Mouse (Mus musculus) myocyte (in vitro differentiated cells): ENCODE data around the gene Dhh. TPM values are rescaled to one million over a fixed set of nuclear protein-coding genes. Genes with fewer than 3 reads are reported as not detected.
A peak's percentile ranks its signal among the peaks of the same experiment; 100 is the strongest.

Experiments
- H3K27me3 ChIP-seq: one replicate; pipeline ENCODE4 v1.6.1; 2011; ENCODE audit not compliant: control insufficient read depth, insufficient read depth, insufficient read length
- H3K36me3 ChIP-seq: one replicate; pipeline ENCODE4 v1.6.1; 2011; ENCODE audit not compliant: control insufficient read depth, insufficient read depth
- H3K4me2 ChIP-seq: one replicate; pipeline ENCODE4 v1.6.1; 2011; ENCODE audit warnings: low read depth, control low read depth
- H3K4me3 ChIP-seq: one replicate; pipeline ENCODE4 v1.5.1; 2011; ENCODE audit warnings: mild to moderate bottlenecking, control low read depth, moderate library complexity
- H3K79me2 ChIP-seq: one replicate; pipeline ENCODE4 v1.6.1; 2011; ENCODE audit not compliant: control insufficient read depth, insufficient read depth
- H3ac ChIP-seq: one replicate; pipeline ENCODE4 v1.6.1; 2011; ENCODE audit not compliant: control insufficient read depth, insufficient read length
- CEBPB ChIP-seq: IDR thresholded peaks from 2 replicates; pipeline ENCODE4 v1.6.1; 2011; ENCODE audit warnings: mild to moderate bottlenecking, moderate library complexity; ENCODE audit not compliant: poor library complexity, insufficient read depth, severe bottlenecking
- E2F4 ChIP-seq: IDR thresholded peaks from one replicate; pipeline ENCODE4 v1.6.1; 2011; ENCODE audit warnings: mild to moderate bottlenecking, control low read depth, moderate library complexity; ENCODE audit not compliant: insufficient read depth
- MAX ChIP-seq: IDR thresholded peaks from one replicate; pipeline ENCODE4 v1.6.1; 2011; ENCODE audit warnings: low read depth, mild to moderate bottlenecking, control low read depth
- MYOD1 ChIP-seq, 3 experiments: IDR thresholded peaks; one replicate each; pipeline ENCODE4 v1.6.1; 2011; ENCODE audit warnings: control low read depth in 2 of 3, low read depth in 2 of 3, mild to moderate bottlenecking in 2 of 3, moderate library complexity in 1 of 3; ENCODE audit not compliant: insufficient read length in 2 of 3, control insufficient read depth in 1 of 3
- MYOG ChIP-seq, 3 experiments: IDR thresholded peaks; one replicate each; pipeline ENCODE4 v1.6.1; 2011; ENCODE audit warnings: control low read depth in 2 of 3, low read depth in 2 of 3, mild to moderate bottlenecking in 2 of 3; ENCODE audit not compliant: insufficient read length in 2 of 3, control insufficient read depth in 1 of 3, insufficient read depth in 1 of 3
- POLR2A ChIP-seq: IDR thresholded peaks from one replicate; pipeline ENCODE4 v1.6.1; 2011; ENCODE audit warnings: low read depth, mild to moderate bottlenecking, control low read depth, moderate library complexity; ENCODE audit not compliant: insufficient read length
- POLR2AphosphoS2 ChIP-seq: IDR thresholded peaks from one replicate; pipeline ENCODE4 v1.6.1; 2011; ENCODE audit warnings: low read depth, control low read depth; ENCODE audit not compliant: insufficient read length
- REST ChIP-seq: IDR thresholded peaks from one replicate; pipeline ENCODE4 v1.6.1; 2011; ENCODE audit warnings: mild to moderate bottlenecking, control low read depth, moderate library complexity; ENCODE audit not compliant: insufficient read depth, insufficient read length
- SRF ChIP-seq: IDR thresholded peaks from one replicate; pipeline ENCODE4 v1.6.1; 2011; ENCODE audit warnings: low read depth; ENCODE audit not compliant: control insufficient read depth, insufficient read length
- TCF12 ChIP-seq: IDR thresholded peaks from one replicate; pipeline ENCODE4 v1.6.1; 2011; ENCODE audit warnings: mild to moderate bottlenecking, control low read depth; ENCODE audit not compliant: poor library complexity, insufficient read depth, severe bottlenecking
- TCF3 ChIP-seq: IDR thresholded peaks from one replicate; pipeline ENCODE4 v1.6.1; 2011; ENCODE audit warnings: low read depth, control low read depth; ENCODE audit not compliant: insufficient read length
- USF1 ChIP-seq: IDR thresholded peaks from one replicate; pipeline ENCODE4 v1.6.1; 2011; ENCODE audit warnings: low read depth, mild to moderate bottlenecking, control low read depth, moderate library complexity
- polyA plus RNA-seq: library from polyadenylated mRNA; unstranded; fragments of >200 nt; fragmentation: generic; extraction: Trizol; gene quantifications from one replicate; pipeline ENCODE4 v1.2.1, GENCODE M21; 2012; ENCODE audit warnings: missing spikeins

Dhh gene
- polyA plus RNA-seq, 1 experiment: 0.11 TPM

- peaks cover 27% of the 10 kb centered on the region for H3K27me3 ChIP-seq
- peak; percentile 72 for TF ChIP-seq MAX
- TF ChIP-seq MYOG (IDR thresholded peaks at IDR 0.05; ENCODE audit: control insufficient read depth in 1 of 3, insufficient read depth in 1 of 3, insufficient read length in 2 of 3, low read depth in 2 of 3): no peak
- no peak overlapping the region for H3K4me3 ChIP-seq
- no peaks in the 10 kb centered on the region for H3K79me2 ChIP-seq
- no peak overlapping the region for H3ac ChIP-seq
- no peak overlapping the region for H3K4me2 ChIP-seq
- H3K36me3 ChIP-seq: no peaks in the 10 kb centered on the region
Observed at GRCm38 (mm10) chr15:98891907-98892606, 6.3 kb downstream of the Dhh start.

DNA sequence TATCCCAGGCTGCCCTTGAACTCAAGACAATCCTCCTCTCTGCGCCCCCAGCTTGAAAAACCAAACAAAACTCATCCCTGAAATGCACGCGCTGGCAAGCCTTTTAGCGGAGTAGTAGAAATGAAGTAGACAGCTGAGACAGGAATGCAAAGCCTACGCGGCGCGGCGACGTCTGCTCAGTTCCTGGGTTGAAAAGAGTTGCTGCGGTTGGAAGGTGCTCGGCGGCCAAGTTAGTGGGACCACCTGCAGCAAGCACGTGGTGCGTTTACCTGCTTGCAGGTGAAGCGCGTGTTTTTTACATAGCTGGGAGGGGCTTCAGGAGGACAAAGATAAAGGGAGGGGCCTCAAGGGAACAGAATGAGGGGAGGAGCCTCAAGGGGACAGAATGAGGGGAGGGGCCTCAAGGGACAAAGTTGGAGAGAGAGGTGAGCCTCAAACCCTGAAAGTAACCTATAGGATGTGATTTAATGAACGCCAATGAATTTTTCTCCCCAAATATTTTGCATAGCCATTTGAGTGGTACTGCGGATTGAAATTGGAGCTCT is 7.1 kb downstream of the Dhh start:
- Histone ChIP-seq H3K36me3 (no peaks in the 10 kb centered on the region), H3ac (no peak overlapping the region), H3K79me2 (no peaks in the 10 kb centered on the region), H3K4me3 (no peak overlapping the region), H3K4me2 (no peak overlapping the region), H3K27me3 (peaks cover 23% of the 10 kb centered on the region)
- TF ChIP-seq CEBPB (no peak), TCF3 (no peak), E2F4 (no peak), USF1 (no peak), SRF (no peak), MYOD1 (IDR thresholded peaks at IDR 0.05; ENCODE audit: control insufficient read depth in 1 of 3, insufficient read length in 2 of 3, low read depth in 2 of 3) (no peak), REST (no peak), POLR2AphosphoS2 (no peak)

- no peak overlapping the region for H3K4me3 ChIP-seq
- no peak for TF ChIP-seq SRF
- no peak for TF ChIP-seq MYOG (IDR thresholded peaks at IDR 0.05; ENCODE audit: control insufficient read depth in 1 of 3, insufficient read depth in 1 of 3, insufficient read length in 2 of 3, low read depth in 2 of 3)
- TF ChIP-seq REST: no peak
- no peak for TF ChIP-seq POLR2AphosphoS2
- TF ChIP-seq TCF3: no peak
- no peak for TF ChIP-seq POLR2A
- no peak for TF ChIP-seq CEBPB
- TF ChIP-seq E2F4: no peak
- TF ChIP-seq USF1: no peak
- TF ChIP-seq MAX: no peak
- no peak for TF ChIP-seq MYOD1 (IDR thresholded peaks at IDR 0.05; ENCODE audit: control insufficient read depth in 1 of 3, insufficient read length in 2 of 3, low read depth in 2 of 3)
- TF ChIP-seq TCF12: no peak
- no peaks in the 10 kb centered on the region for H3K27me3 ChIP-seq
- H3ac ChIP-seq: no peak overlapping the region
- H3K36me3 ChIP-seq: no peaks in the 10 kb centered on the region
- H3K4me2 ChIP-seq: peak overlapping the region; percentile 46
- H3K79me2 ChIP-seq: no peaks in the 10 kb centered on the region
Observed at GRCm38 (mm10) chr15:98887526-98887925, 10.8 kb downstream of the Dhh start.

DNA sequence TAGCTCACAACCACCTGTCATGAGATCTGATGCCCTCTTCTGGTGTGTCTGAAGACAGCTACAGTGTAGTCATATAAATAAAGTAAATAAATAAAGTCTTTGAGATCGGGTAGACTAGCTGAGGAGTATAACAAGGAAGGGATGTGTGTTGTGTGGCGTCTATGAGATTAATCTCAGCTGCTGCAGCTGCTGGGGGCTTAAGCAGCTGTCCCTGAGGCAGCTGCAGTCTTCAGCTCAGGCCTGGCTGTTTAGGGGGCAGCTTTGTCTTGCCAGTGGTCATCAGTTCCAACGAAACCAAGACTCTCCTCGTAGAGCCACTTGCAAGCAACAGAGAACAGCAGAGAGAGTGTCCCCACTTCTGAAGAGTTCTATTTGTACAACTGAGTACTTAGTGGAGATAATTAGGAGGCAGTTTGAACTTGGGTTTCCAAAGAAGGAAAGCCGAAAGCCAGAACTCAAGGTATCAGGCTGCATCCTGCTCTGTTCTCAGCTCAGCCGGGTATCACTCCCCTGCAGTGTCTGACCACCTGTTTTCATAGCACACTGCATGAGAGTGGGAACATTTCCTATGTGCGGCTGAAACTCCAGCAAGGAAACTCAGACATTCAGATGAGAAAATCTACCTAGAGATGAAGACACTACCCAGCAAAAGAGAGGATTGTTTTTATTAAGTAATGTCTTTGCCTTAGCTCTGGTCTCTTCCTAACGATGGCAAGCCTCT is 11.5 kb downstream of the Dhh start:
- Histone ChIP-seq H3K36me3 (no peaks in the 10 kb centered on the region), H3K4me3 (no peak overlapping the region), H3K79me2 (no peaks in the 10 kb centered on the region), H3K4me2 (peak overlapping the region; percentile 46), H3ac (no peak overlapping the region), H3K27me3 (no peaks in the 10 kb centered on the region)
- TF ChIP-seq MAX (no peak), USF1 (no peak), E2F4 (no peak), POLR2A (no peak), MYOD1 (IDR thresholded peaks at IDR 0.05; ENCODE audit: control insufficient read depth in 1 of 3, insufficient read length in 2 of 3, low read depth in 2 of 3) (peak; percentile 96 to 99 (median 99)), TCF12 (peak; percentile 100), SRF (no peak), TCF3 (peak; percentile 100), REST (no peak), CEBPB (no peak), POLR2AphosphoS2 (no peak), MYOG (IDR thresholded peaks at IDR 0.05; ENCODE audit: control insufficient read depth in 1 of 3, insufficient read depth in 1 of 3, insufficient read length in 2 of 3, low read depth in 2 of 3) (peak; percentile 99 to 100 (median 99))
